Mouse (Mus musculus): ENCODE measurements at regions not wholly inside any gene's neighbourhood (a gene's known extent, or its start where the extent isn't known, plus 50 kb on each side); places are given as distances from the start of the nearest gene placed in this dataset.

- TF ChIP-seq CTCF (IDR thresholded peaks at IDR 0.05; ENCODE audit: insufficient read depth, low read length), result no peak
- TF ChIP-seq POLR2A (IDR thresholded peaks at IDR 0.05; ENCODE audit: borderline replicate concordance, extremely low read depth, low read depth, low read length), result no peak
Observed at GRCm38 (mm10) chr5:103320341-103320740, 104.7 kb upstream of the Ptpn13 start.
